Mouse (Mus musculus): ENCODE data around the gene Dis3l.

- TF ChIP-seq CTCF (IDR thresholded peaks at IDR 0.05; ENCODE audit: low read depth, low read length) (no peak), GATA1 (IDR thresholded peaks at IDR 0.05; ENCODE audit: borderline replicate concordance, low read length) (no peak), TAL1 (conservative IDR thresholded peaks at IDR 0.05; ENCODE audit: low read depth, low read length) (no peak)
Measured at GRCm38 (mm10) chr9:64264813-64265212, 76.3 kb downstream of the Dis3l start.
